Mouse (Mus musculus) limb, embryonic 13.5 days (tissue): ENCODE measurements around the gene Bicra. TPM values are rescaled to one million over a fixed set of nuclear protein-coding genes. Genes with fewer than 3 reads are reported as not detected.
A peak's percentile ranks its signal among the peaks of the same experiment; 100 is the strongest.

ENCODE experiments used
- ATAC-seq: fragments of 200-750 bp; cut with Nextera tagmentation; 2 replicates; pipeline ENCODE4 v1.8.0; 2017; ENCODE audit warnings: low read depth, moderate number of reproducible peaks, moderate TSS enrichment; ENCODE audit not compliant: low FRiP score
- H3K27ac ChIP-seq: fragments of 300-500 bp; sonication (generic); 2 replicates; pipeline ENCODE4 v1.5.1; 2015; ENCODE audit warnings: inconsistent platforms, mild to moderate bottlenecking, moderate library complexity
- H3K27me3 ChIP-seq: fragments of 300-500 bp; sonication (generic); 2 replicates; pipeline ENCODE4 v1.6.1; 2015; ENCODE audit warnings: mild to moderate bottlenecking, inconsistent platforms
- H3K36me3 ChIP-seq: fragments of 300-500 bp; sonication (generic); 2 replicates; pipeline ENCODE4 v1.6.1; 2015; ENCODE audit warnings: inconsistent platforms, mild to moderate bottlenecking, moderate library complexity
- H3K4me1 ChIP-seq: fragments of 300-500 bp; sonication (generic); 2 replicates; pipeline ENCODE4 v1.6.1; 2015; ENCODE audit warnings: inconsistent platforms
- H3K4me2 ChIP-seq: fragments of 300-500 bp; sonication (generic); replicated peaks from 2 replicates; pipeline ENCODE4 v1.6.1; 2015; ENCODE audit warnings: inconsistent platforms, mild to moderate bottlenecking, moderate library complexity
- H3K4me3 ChIP-seq: fragments of 300-500 bp; sonication (generic); 2 replicates; pipeline ENCODE4 v1.5.1; 2015; ENCODE audit warnings: moderate library complexity, mild to moderate bottlenecking, inconsistent platforms
- H3K9ac ChIP-seq: fragments of 300-500 bp; sonication (generic); 2 replicates; pipeline ENCODE4 v1.6.1; 2015; ENCODE audit warnings: mild to moderate bottlenecking, inconsistent platforms
- H3K9me3 ChIP-seq: fragments of 300-500 bp; sonication (generic); 2 replicates; pipeline ENCODE4 v1.6.1; 2016; ENCODE audit warnings: inconsistent platforms
- WGBS: fragments of 180-500 bp; shearing (Covaris S2); methylation state at CpG from one replicate; pipeline ENCODE4 v1.1.7; 2015; 5-methylcytosine and 5-hydroxymethylcytosine counted together
- polyA plus RNA-seq: library from polyadenylated mRNA; unstranded; fragments of >200 nt; fragmentation: Nextera tagmentation; extraction: Ambion mirVana; gene quantifications from 2 replicates; pipeline ENCODE4 v1.2.1, GENCODE M21; 2015

The Bicra gene
- polyA plus RNA-seq, 1 experiment from 2014 or later = 8.7 TPM

- H3K4me2 ChIP-seq = peak overlapping the region; percentile 59
- H3K4me1 ChIP-seq = peaks cover 27% of the 10 kb centered on the region
- H3K9ac ChIP-seq = no peak overlapping the region
- H3K27me3 ChIP-seq = 0 out of 2 replicates have a peak, but pooled peaks cover 4% of the 10 kb centered on the region
- WGBS = 50% methylated on average over 4 of the region's 4 CpGs
- H3K9me3 ChIP-seq = no peaks in the 10 kb centered on the region
- H3K36me3 ChIP-seq = peaks cover 43% of the 10 kb centered on the region
- no peak overlapping the region for H3K27ac ChIP-seq
- ATAC-seq = peak; percentile 18; the same call in 1 of the 2 replicates
- H3K4me3 ChIP-seq = 0 out of 2 replicates have a peak overlapping the region, but pooled peaks have one; percentile 28
Measured at GRCm38 (mm10) chr7:15947653-15948260, 100.0 kb downstream of the Bicra start.

DNA sequence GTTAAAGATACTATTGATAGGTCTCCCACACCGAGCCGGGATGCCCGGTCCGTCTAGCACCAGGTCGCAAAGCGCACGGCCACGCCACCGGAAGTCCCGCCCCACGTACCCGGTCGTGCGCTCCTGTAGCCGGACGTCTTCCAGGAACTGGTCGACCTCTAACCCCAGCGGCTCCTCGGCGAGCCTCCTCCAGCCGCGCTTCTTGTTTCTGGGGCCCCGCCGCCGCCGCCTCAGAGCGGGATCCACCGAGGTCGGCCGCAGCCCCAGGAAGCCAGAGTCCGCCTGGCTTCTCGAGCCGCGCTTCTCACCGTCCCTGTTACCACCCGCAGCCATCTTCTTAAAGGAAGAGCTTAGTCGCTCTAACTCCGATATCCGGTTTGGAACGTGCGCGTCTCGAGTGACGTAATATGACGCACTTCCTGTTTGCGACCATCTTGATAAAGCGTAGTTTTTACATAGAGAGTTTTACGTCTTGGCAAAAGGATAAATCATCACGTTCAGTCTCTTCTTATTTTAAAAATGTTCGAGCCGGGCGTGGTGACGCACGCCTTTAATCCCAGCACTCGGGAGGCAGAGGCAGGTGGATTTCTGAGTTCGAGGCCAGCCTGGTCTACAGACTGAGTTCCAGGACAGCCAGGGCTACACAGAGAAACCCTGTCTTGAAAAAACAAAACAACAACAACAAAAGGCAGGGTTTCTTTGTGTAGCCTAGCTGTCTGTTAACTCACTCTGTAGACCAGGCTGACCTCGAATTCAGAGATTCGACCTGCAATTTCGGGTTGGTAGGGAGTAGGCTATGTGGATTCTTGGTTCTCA is 101.8 kb downstream of the Bicra start, which contains the start of gene Nop53:
TSS of gene Nop53 (minus strand) at position 354 of the 816 bp plus-strand sequence.
- H3K36me3 ChIP-seq = peaks cover 51% of the 10 kb centered on the region
- 2% methylated on average over 59 of the region's 59 CpGs for WGBS
- ATAC-seq = peak; percentile 91

GRCm38 (mm10) chr7:15945211-15945610 is 102.5 kb downstream of the Bicra start:
- Histone ChIP-seq H3K4me1 (peaks cover 27% of the 10 kb centered on the region), H3K4me3 (peak overlapping the region; percentile 69), H3K9ac (peak overlapping the region; percentile 75), H3K9me3 (no peaks in the 10 kb centered on the region), H3K27me3 (0 out of 2 replicates have a peak, but pooled peaks cover 4% of the 10 kb centered on the region), H3K27ac (peak overlapping the region; percentile 93), H3K4me2 (peak overlapping the region; percentile 91), H3K36me3 (peaks cover 51% of the 10 kb centered on the region)
- ATAC-seq = no peak
- WGBS = 7% methylated on average over 8 of the region's 8 CpGs

More for the DNA sequence above, 101.8 kb downstream of the Bicra start, which contains the start of gene Nop53:
- peak within 1 kb of the TSS; percentile 91 for H3K4me2 ChIP-seq
- peaks cover 27% of the 10 kb centered on the region for H3K4me1 ChIP-seq
- H3K4me3 ChIP-seq = peak within 1 kb of the TSS; percentile 69
- no peaks in the 10 kb centered on the region for H3K9me3 ChIP-seq
- H3K27ac ChIP-seq = peak within 1 kb of the TSS; percentile 93
- H3K27me3 ChIP-seq = 0 out of 2 replicates have a peak, but pooled peaks cover 4% of the 10 kb centered on the region
- H3K9ac ChIP-seq = peak within 1 kb of the TSS; percentile 75

DNA sequence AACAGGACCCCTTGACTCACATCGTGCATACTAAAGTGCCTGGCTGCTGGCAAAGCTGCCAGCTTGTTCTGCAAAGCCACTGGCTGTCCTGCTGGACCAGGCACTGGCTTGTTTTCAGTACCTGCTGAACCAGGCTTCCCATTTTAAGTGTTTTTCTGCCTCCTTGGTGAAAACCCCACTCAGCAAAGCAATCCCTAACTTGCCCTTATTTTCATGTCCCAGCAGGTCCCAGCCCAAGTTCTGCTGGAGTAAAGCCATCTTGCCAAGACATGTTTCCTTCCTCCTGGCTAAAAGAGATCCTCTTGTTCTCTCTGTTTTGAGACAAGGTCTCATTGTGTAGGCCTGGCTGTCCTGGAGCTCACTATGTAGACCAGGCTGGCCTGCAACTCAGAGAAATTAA is 103.4 kb downstream of the Bicra start:
- ATAC-seq = no peak
- H3K4me1 ChIP-seq = peaks cover 27% of the 10 kb centered on the region
- 0 out of 2 replicates have a peak, but pooled peaks cover under 1% of the 10 kb centered on the region for H3K27me3 ChIP-seq
- H3K9me3 ChIP-seq = no peaks in the 10 kb centered on the region
- peak overlapping the region; percentile 69 for H3K4me3 ChIP-seq
- no peak overlapping the region for H3K27ac ChIP-seq
- H3K4me2 ChIP-seq = peak overlapping the region; percentile 91
- peaks cover 52% of the 10 kb centered on the region for H3K36me3 ChIP-seq
- H3K9ac ChIP-seq = peak overlapping the region; percentile 25; the same call in 1 of the 2 replicates
- WGBS = 92% methylated on average over 1 of the region's 1 CpGs

DNA sequence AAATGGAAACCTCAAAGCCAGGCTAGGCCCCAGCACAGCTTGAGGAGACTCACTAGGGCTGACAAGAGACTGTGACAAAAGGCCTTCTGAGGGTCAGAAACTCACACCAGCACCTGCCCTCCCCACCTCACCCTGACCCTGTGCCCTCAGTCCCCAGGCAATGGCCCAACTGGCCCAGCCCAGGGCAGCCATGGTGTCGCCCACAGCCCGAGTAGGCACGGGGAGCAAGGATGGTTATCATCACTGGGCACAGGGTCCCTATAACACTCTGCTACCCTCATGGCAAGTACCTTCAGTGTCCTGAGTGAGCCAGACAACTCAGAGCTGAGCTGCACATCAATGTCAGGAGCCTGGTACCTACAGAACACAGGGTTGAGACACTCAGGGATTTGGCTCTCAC is 109.1 kb downstream of the Bicra start:
- H3K36me3 ChIP-seq = peaks cover 86% of the 10 kb centered on the region
- no peak for ATAC-seq
- H3K4me2 ChIP-seq = no peak overlapping the region
- H3K4me1 ChIP-seq = peaks cover 3% of the 10 kb centered on the region; the same call in 1 of the 2 replicates
- WGBS = 98% methylated on average over 3 of the region's 3 CpGs
- no peak overlapping the region for H3K4me3 ChIP-seq
- no peak overlapping the region for H3K9ac ChIP-seq
- no peak overlapping the region; the same call in 1 of the 2 replicates for H3K27ac ChIP-seq
- H3K9me3 ChIP-seq = no peaks in the 10 kb centered on the region
- H3K27me3 ChIP-seq = no peaks in the 10 kb centered on the region

- Histone ChIP-seq H3K4me2 (no peak overlapping the region), H3K9ac (no peak overlapping the region), H3K4me1 (peaks cover 6% of the 10 kb centered on the region; the same call in 1 of the 2 replicates), H3K36me3 (peaks cover 74% of the 10 kb centered on the region), H3K4me3 (no peak overlapping the region), H3K9me3 (no peaks in the 10 kb centered on the region), H3K27ac (no peak overlapping the region), H3K27me3 (no peaks in the 10 kb centered on the region)
- 86% methylated on average over 5 of the region's 5 CpGs for WGBS
- ATAC-seq = no peak
Measured at GRCm38 (mm10) chr7:15937491-15937890, 110.2 kb downstream of the Bicra start.

DNA sequence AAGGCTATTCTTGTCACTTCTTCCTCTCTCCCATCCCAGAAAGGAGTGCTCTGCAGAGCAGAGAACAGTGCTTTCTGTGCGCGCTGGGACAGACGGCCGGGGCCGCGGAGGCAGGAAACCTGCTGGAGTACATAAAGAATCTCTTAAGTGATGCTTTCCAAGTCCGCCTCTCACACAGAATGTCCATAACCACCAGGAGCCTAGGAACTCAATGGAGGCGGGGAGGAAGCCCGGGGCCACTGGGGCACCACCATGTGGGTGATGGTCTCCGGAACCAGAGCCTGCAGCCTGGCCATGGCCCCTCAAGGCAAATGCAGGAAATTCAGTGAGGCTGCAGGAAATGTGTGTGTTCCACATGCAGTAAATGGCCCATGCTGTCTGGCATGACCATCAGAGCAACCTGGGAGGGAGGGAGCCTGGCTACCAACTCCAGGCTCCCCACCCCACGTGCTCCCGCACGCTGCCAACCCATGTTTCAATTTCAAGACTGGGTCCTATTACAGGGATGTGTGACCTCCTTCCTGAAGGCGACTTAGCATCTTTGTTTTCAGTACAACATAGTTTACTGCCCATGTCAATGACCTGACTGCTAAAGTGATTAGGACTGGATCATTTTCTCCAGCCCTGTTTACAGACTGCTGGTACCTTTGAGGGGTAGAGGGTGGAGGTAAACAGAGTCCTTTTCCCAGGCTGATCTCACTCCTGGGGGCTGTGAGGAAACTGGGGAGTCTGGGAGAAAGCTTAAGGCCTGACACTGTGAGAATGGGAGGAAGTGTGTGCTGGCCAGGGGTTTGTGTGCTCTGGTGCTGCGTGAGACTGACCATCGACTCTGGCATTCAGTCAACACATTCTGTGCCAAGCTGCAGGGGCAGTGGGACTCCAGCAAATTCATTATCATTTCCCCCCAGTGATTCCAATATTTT is 114.0 kb downstream of the Bicra start:
- Histone ChIP-seq H3K36me3 (peaks cover 36% of the 10 kb centered on the region), H3K9ac (no peak overlapping the region), H3K27ac (peak overlapping the region; percentile 2; the same call in 1 of the 2 replicates), H3K9me3 (no peaks in the 10 kb centered on the region), H3K4me1 (peaks cover 6% of the 10 kb centered on the region; the same call in 1 of the 2 replicates), H3K27me3 (no peaks in the 10 kb centered on the region), H3K4me3 (no peak overlapping the region), H3K4me2 (no peak overlapping the region)
- ATAC-seq = no peak
- WGBS = 54% methylated on average over 16 of the region's 16 CpGs

DNA sequence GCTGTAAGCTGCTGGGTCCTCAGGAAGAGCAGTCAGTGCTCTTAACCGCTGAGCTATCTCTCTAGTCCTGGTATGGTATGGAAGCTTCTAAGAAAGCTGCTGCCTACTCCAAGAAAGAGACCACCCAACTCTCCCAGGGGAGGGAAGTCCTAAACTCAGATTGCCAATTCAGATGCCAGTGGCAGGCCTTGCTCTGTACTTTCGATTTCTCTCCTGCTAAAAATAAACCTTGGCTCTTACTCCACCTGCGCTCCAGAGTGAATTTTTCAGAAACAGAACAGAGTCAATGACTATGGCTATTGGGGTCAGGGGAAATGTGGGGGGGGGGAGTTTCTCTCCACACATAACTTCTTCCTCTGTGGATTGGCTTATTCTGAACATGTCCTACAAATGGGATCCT is 116.1 kb downstream of the Bicra start:
- Histone ChIP-seq H3K27ac (no peak overlapping the region), H3K27me3 (no peaks in the 10 kb centered on the region), H3K36me3 (peaks cover 16% of the 10 kb centered on the region), H3K9ac (no peak overlapping the region), H3K4me2 (no peak overlapping the region), H3K4me1 (peaks cover 6% of the 10 kb centered on the region; the same call in 1 of the 2 replicates), H3K4me3 (no peak overlapping the region), H3K9me3 (no peaks in the 10 kb centered on the region)
- no peak for ATAC-seq
- WGBS = 84% methylated on average over 3 of the region's 3 CpGs

- Histone ChIP-seq H3K9me3 (no peaks in the 10 kb centered on the region), H3K36me3 (peaks cover 5% of the 10 kb centered on the region), H3K27me3 (no peaks in the 10 kb centered on the region), H3K4me3 (no peak overlapping the region), H3K9ac (no peak overlapping the region), H3K27ac (no peak overlapping the region), H3K4me2 (no peak overlapping the region), H3K4me1 (peaks cover 6% of the 10 kb centered on the region; the same call in 1 of the 2 replicates)
- WGBS = 62% methylated on average over 2 of the region's 2 CpGs
- no peak for ATAC-seq
Measured at GRCm38 (mm10) chr7:15930543-15930942, 117.2 kb downstream of the Bicra start.

DNA sequence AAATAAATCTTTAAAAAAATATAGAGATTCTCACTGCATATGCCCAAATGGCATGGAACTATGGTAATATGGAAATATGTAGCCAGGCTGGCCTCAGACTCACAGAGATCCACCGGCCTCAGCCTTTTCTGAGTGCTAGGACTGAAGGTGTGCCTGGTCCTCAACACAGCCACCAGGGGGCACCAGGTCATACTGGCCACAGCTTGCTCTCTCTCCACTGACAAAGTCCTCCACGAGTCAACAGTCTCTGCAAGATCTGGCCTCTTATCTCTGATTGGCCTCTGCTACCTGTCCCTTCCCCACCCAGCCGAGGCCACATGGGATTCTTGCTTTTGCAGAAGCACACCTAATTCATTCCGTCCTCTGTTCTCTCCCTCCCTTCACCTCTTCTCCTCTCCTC is 117.8 kb downstream of the Bicra start:
- no peak overlapping the region for H3K9ac ChIP-seq
- ATAC-seq = no peak

DNA sequence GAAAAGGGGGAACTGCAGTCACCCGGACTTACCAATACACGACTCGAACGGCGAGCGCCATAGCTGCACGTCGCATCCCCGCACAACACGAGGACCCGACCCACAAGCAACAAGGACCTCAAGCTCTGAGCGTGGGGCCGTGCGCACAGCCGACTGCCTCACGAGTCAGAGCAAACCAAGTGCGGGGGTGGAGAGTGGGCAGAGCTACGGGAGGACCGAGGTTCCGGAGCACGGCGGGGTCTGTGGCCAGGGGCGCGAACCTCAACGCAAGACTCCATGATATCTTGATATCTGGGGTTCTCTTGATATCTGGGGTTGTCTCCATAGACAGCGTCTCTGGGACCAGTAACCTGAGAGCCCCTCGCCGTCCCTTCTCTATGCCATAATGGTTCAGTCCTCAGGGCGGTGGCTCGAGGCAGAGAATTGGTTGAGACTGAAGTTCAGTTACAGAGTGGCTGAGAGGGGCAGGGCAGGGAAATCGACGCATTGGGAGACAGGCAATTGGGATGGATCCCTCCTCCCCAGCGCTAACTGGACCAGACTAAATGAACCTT is 125.4 kb downstream of the Bicra start, which contains the start of gene Selenow:
TSS of gene Selenow (minus strand) at position 183 of the 554 bp plus-strand sequence.
- Histone ChIP-seq H3K9me3 (no peaks in the 10 kb centered on the region), H3K27ac (peak within 1 kb of the TSS; percentile 81), H3K27me3 (no peaks in the 10 kb centered on the region), H3K4me2 (peak within 1 kb of the TSS; percentile 76), H3K9ac (peak within 1 kb of the TSS; percentile 80), H3K36me3 (peaks cover 30% of the 10 kb centered on the region), H3K4me1 (peaks cover 24% of the 10 kb centered on the region), H3K4me3 (peak within 1 kb of the TSS; percentile 77)
- under 1% methylated on average over 33 of the region's 33 CpGs for WGBS
- ATAC-seq = peak; percentile 97

More for the DNA sequence above, 117.8 kb downstream of the Bicra start:
- 36% methylated on average over 4 of the region's 4 CpGs for WGBS
- no peak overlapping the region for H3K27ac ChIP-seq
- H3K4me3 ChIP-seq = no peak overlapping the region
- no peaks in the 10 kb centered on the region for H3K36me3 ChIP-seq
- H3K27me3 ChIP-seq = no peaks in the 10 kb centered on the region
- no peaks in the 10 kb centered on the region for H3K9me3 ChIP-seq
- no peak overlapping the region for H3K4me2 ChIP-seq
- H3K4me1 ChIP-seq = peaks cover 6% of the 10 kb centered on the region; the same call in 1 of the 2 replicates
